Mouse (Mus musculus): Measurements from ENCODE around the gene Nudcd3.

The Nudcd3 gene

DNA sequence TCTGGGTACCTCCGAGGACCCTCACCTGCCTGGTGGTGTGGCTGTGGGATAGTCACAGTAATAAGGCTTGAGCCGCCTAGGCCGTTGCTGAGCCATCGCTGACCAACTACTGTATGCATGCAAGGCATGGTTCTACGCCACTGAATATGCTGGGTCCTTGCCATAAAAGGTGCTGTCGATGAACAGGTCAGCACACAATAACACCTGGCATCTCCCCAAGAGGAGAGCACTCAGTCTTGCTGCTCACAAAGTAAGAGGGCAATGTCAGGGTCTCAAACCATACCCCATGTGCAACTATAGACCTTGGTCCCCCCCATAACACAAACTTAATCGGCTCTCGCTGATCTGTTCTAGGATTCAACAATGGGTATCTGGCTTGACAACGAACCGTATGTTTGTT lies 141.1 kb downstream of the Nudcd3 start:
- no peak for DNase-seq

Measured in kidney, adult 8-10 months (tissue).